Mouse (Mus musculus) kidney, adult 18-20 months (tissue): ENCODE data around the gene Ap1g2.

ENCODE experiments used
- DNase-seq: peaks from one replicate; pipeline ENCODE4 v3.0.0; 2021

Ap1g2 gene

GRCm38 (mm10) chr14:55113351-55113974, 7.1 kb upstream of the Ap1g2 start:
- DNase-seq, result no peak

GRCm38 (mm10) chr14:55111720-55112119, 5.3 kb upstream of the Ap1g2 start:
- no peak for DNase-seq

DNA sequence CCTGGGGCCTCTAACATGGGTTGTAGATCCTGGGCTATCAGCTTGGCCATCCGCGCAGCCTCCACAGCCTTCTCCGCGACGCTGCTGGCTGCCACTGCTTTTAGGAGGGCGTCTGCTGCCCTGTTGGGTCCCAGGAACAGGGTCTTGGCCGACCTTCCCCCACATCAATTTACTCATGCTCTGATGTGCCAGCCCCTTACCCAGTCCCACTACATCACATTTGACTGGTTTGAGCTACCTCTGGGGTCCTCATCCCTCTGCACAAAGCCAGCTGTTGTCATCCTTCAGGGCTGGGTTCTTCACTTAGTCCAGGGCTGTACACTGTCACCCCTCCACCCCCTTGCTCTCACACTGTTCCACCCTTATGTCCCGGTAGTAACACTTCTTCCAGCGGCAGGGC, 3.7 kb upstream of the Ap1g2 start:
- DNase-seq, result no peak

DNA sequence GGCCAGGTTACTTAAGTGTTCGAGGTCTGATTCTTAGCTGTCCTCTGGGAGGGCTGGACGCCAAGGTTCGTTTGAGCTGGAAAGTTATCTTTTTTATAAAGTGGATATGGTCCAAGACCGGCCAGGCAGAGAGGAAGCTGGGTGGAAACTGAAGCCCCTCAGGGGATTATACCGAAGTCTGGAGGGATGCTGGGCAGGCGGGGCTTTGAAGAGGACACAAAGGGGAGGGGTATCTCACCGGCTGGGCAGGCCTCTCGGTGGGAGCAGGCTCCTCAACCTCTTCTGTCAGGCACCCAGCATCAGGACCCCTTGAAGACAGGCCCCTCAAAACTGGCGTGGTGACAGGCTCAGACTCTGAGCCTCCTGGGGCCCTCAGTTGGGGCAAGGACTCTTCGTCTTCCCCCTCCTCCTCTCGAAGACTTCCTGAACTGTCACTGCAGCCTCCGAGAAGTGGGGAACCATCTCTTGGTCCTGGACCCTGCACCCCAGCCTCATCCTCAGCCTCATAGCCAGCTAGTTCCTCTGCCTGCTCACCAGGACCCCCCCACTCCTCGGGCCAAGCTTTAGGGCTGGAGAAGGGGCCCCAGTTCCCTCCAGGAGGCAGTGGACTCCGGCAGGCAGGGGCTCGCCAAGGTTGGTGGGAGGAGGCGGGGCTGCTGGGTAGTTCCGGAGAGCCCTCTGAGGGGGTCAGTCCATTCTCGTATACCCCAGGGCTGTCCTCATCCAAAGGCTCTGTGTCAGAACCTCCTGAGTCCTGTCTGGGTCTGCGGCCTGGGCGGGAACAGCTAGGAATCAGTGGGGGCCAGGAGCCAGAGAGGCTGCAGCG, 2.9 kb upstream of the Ap1g2 start:
- DNase-seq, result no peak

GRCm38 (mm10) chr14:55108202-55108870, 1.9 kb upstream of the Ap1g2 start:
- no peak for DNase-seq

GRCm38 (mm10) chr14:55106990-55107389, 597 bp upstream of the Ap1g2 start:
- no peak for DNase-seq

DNA sequence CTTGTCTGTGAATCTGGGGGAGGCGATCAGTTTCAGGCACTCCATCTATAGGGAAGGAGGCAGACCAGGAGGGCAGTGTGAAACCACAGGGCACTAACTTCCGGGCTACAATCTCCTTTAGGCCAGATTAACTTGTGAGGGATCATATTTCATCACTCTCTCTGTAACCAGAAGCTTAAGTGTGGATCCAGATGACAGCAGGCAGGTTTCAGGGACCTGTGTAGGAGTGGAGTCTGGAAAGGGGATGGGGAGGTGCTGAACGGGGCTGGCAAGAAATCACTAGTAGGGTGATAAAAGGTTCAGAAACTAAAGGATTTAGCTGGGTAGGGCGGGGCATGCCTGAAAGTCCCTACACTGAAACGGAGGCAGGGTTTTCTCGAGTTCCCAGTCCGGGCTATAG, 1.0 kb downstream of the Ap1g2 start:
- DNase-seq, result no peak

DNA sequence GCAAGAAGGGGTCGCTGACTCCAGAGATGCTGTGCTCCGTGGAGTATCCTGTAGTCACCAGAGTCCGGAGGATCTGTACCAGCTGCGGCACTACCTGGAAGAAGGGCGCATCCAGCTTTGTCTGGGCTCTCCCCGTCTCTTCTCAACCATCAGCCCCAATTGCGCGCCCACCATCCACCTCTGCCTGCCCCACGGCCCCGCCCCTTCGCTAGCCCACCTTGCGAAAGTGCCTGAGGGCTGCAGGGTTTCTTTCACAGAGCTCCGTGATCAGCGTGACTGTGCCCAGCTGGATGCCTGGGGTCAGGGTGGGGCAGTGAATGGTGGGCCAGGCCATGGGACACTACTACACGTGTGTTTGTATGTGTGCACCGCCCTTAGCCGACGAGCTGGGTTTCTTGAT, 2.0 kb downstream of the Ap1g2 start:
- no peak for DNase-seq

DNA sequence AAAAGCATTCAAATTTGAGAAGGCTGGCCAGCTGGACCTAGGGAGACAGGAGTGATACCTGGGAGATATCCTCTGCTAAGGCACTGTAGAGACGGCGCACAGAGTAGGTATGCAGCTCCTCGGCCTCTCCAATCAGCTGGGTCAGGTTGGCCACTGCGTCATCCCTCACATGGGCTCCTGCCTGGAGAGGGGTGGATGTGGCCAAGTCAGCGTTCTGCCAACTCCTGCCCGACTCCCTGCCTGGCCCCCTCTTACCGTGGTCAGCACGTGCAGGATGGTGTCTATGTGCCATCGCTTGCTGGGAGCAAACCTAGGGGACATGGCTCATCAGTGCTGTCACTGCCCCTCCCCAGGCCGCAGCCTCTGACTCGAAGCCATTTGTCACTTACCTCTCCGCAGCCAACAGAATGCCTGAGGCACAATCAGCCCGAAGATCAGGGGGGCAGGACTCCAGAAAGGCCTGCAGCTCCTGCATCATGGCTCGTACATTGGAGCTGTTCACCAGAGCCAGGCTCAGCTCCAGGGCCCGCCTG, 4.1 kb downstream of the Ap1g2 start:
- DNase-seq, result no peak

- DNase-seq, result peak; percentile 58
These were observed 4.8 kb downstream of the Ap1g2 start for GRCm38 (mm10) chr14:55101592-55101991.

DNA sequence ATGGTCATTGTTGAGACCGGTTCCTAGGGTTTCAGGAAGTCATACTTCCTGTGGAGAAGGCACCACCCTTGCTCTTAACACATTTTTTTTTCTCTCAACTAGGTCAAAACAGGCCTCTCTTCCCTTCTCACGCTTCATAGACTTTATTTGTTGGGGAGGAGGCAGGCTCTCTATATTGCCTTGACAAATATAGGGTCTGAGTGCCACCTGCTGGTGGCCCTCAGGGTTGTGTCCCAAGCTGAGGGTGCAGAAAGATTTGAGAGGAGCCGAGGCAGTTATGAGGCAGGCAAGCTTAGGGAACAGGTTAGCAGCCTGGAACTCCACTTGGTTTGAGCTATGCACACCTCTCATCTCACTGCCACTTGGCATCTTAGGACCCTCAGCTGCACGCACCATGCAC, 8.3 kb downstream of the Ap1g2 start:
- peak; percentile 64 for DNase-seq

DNA sequence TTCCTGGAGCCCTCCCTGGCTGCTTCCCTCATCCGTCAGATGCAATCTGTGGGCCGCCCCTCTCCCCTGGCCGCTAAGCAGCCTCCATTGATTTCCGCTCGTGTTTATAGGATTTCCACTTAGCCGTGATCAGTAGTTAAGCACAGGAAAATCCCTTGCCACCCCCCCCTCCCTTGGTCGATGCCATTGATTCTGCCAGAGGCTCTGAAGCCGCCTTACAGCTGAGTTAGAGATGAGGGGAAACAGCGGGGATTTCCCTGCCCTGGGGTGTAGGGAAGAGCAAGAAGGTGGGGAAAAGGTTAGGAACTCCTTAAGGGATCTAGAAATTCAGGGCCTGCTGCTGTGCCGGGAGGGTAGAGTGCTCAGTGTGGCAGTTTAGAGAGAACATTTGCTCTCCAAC, 8.7 kb downstream of the Ap1g2 start:
- DNase-seq, result no peak

- no peak for DNase-seq
These were observed 9.8 kb downstream of the Ap1g2 start for GRCm38 (mm10) chr14:55096573-55097087.

GRCm38 (mm10) chr14:55095671-55096070, 10.7 kb downstream of the Ap1g2 start:
- peak; percentile 40 for DNase-seq

DNA sequence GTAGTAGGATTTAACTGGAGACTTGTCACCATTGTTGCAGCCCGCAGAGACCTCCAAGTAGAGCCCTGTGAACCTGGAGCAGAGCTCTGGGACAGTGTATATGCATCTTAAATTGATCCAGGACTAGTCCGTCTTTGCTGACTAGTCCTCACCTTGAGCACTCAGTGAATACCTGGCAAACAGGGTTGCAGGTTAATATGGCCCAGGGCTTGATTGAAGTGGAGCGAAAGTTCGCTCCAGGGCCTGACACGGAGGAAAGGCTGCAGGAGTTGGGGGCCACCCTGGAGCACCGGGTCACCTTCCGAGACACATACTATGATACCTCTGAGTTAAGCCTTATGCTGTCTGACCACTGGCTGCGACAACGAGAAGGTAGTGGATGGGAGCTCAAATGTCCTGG, 11.1 kb downstream of the Ap1g2 start:
- no peak for DNase-seq

DNA sequence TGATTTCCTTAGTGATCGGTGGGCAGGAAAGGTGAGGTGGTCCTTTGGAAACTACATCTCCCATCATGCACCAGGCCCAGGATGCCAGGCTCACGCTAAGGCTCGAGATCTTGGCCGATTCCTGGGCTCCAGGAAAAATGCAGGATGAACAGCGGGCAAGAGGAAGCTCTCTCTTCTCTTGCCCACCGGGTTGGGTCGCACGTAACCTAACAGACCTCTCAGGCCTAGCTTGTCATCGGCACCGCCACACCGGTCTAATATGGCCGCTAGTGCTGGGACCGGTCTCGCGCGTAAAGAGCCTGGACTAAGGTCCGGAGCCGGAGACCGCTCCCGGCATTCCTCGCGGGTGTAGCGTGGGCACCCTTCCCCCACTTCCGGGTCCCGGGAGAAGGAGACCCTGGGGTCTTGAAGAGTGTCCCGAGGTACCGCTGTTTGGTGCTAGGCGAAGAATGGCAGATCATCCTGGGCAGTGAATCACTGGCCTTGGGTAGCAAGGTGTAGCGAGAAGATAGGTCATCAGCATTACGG, 11.6 kb downstream of the Ap1g2 start, which contains the start of gene Thtpa:
TSS of gene Thtpa (plus strand) at position 81 of the 528 bp plus-strand sequence.
- DNase-seq, result peak; percentile 91

- DNase-seq, result no peak
These were observed 12.5 kb downstream of the Ap1g2 start for GRCm38 (mm10) chr14:55093927-55094326.

DNA sequence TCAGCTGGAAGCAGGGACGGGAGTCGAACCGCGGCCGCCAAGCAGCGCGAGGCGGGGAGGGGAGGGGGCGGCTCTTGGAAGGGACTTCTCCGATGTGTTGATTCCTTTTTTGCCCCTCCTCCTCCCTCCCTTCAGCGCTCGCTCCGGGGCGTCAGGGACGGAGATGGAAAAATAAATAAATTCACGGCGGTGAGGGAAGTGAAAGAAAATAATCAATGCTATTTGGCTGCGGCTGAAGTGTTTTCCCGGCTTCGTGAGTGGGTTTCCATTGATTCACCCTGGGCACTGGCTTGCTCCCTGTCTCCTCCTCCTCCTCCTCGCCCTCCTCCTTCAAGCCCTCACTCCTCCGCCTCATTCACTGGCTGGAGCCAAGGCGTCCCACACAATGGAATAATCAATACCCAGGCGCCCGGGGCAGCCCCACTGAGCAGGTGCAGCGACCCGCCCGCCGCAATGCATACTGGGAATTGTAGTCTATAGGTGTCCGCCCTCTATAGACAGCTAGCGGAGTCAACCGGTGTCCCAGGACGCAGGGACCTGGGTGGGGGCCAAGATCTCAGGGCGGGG, 14.3 kb downstream of the Ap1g2 start, which contains the start of gene Zfhx2:
TSS of gene Zfhx2 (minus strand) at position 314 of the 567 bp plus-strand sequence.
- DNase-seq, result peak; percentile 94

DNA sequence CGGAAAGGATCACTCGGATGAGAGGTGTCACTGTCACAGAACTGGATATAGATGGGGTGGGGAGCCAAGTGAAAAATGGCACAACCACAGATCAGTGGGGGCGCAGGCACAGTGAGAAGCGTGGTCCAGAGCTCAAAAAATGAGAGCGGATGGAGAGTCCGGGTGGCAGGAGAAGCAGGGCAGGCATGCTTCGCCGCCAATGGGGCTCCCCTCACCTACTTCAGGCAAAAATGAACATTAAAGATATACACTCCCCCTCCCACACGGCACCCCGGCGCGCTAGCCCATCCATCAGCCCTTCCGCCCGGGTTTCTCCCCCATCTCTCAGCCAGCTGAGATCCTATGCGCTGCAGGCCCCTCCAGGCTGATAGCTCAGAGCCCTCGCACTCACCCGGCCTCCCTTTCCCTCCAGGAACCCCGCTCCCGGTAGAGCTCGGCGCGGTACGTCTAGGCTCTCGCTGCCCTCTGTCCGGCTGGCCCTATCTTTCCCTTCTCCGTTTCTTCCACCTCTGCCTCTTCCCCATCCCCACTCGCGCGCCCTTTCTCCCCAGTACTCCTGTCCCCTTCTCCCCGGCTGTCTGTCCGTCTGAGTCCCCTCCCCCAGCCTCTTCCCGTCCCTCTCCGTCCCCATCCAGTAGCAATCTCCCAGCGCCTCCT, 15.1 kb downstream of the Ap1g2 start:
- peak; percentile 33 for DNase-seq

- DNase-seq, result no peak
These were observed 17.0 kb downstream of the Ap1g2 start for GRCm38 (mm10) chr14:55089199-55089947.

- DNase-seq, result no peak
These were observed 20.3 kb downstream of the Ap1g2 start for GRCm38 (mm10) chr14:55086009-55086514.
